Mouse (Mus musculus) megakaryocyte, embryonic 14.5 days (primary cell): ENCODE data around the gene Cers1.

Source experiments
- FLI1 ChIP-seq: IDR thresholded peaks from 2 replicates; pipeline ENCODE4 v1.6.1; 2012; ENCODE audit warnings: low read length, inconsistent platforms, mixed read lengths
- GATA1 ChIP-seq: IDR thresholded peaks from 3 replicates; pipeline ENCODE4 v1.6.1; 2012; ENCODE audit warnings: mixed read lengths, low read length, inconsistent platforms, borderline replicate concordance

DNA sequence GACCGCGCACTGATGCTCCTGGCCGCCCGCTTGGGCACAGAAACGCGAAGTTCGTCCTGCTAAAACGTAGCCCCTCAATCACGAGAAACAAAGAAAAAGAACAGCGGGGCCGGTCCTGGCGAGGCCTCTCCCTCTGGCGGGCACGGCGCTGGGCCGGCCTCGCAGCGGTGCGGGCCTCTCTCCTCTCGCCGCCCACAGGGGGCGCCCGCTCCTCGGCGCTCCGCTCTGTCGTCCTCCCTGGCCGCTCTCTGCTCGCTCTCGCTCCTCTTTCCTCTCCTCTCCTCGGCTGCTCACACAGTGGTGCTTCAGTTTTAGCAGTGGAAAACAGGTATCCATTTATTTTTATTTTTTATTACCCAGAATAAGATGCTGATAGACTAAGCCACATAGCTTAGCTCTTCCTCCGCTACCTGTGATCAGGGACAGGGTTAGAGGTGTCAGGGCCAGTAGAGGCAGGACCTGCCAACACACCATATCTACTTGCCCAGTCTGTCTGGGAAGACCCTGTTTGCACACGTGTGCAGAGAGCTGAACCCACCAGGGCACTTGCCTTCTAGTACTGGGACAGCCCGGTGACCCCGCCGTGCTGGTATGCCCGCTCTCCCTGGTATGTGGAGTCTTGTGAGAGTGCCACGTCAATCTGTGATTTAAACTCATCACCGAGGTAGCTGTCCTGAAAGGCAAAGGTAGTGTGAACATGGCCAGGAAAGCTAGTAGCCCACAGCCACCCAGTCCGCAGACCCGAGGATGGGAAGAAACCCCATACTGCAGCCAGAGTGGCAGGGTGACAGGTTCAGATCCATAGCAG is 16.7 kb downstream of the Cers1 start:
- TF ChIP-seq GATA1 (no peak), FLI1 (no peak)
